Mouse (Mus musculus): ENCODE measurements around the gene Edn2. TPM values are rescaled to one million over a fixed set of nuclear protein-coding genes. Genes with fewer than 3 reads are reported as not detected.

Edn2 gene
- polyA plus RNA-seq, 1 experiment from 2014 or later = 0.14 TPM

GRCm38 (mm10) chr4:120215915-120216591 lies 55.0 kb downstream of the Edn2 start:
- Histone ChIP-seq H3K9ac (no peak overlapping the region), H3K4me3 (replicated peaks) (no peak overlapping the region), H3K9me3 (replicated peaks) (no peaks in the 10 kb centered on the region), H3K27ac (no peak overlapping the region), H3K4me2 (no peak overlapping the region), H3K27me3 (no peaks in the 10 kb centered on the region), H3K4me1 (0 out of 2 replicates have a peak, but pooled peaks cover 6% of the 10 kb centered on the region), H3K36me3 (no peaks in the 10 kb centered on the region)
- no peak for ATAC-seq (replicated peaks; ENCODE audit: low FRiP score)
- WGBS = 33% methylated on average over 10 of the region's 10 CpGs

GRCm38 (mm10) chr4:120216883-120217282 lies 55.9 kb downstream of the Edn2 start:
- no peak for ATAC-seq (replicated peaks; ENCODE audit: low FRiP score)
- Histone ChIP-seq H3K9ac (no peak overlapping the region), H3K4me2 (no peak overlapping the region), H3K36me3 (no peaks in the 10 kb centered on the region), H3K27ac (no peak overlapping the region), H3K4me3 (replicated peaks) (no peak overlapping the region), H3K4me1 (0 out of 2 replicates have a peak, but pooled peaks cover 6% of the 10 kb centered on the region), H3K9me3 (replicated peaks) (no peaks in the 10 kb centered on the region), H3K27me3 (no peaks in the 10 kb centered on the region)

Other genes with a start within 250 kb of the Edn2 start
- not detected in 2 replicates for gene AL607142.1, start 96.2 kb upstream of the Edn2 start, polyA plus RNA-seq (2015; fragmentation: Nextera tagmentation; extraction: Ambion mirVana)
- gene Foxo6, start 126.1 kb downstream of the Edn2 start, polyA plus RNA-seq (2015; fragmentation: Nextera tagmentation; extraction: Ambion mirVana) = 0.13 and 0.14 TPM in 2 replicates
- gene Scmh1, start 244.1 kb downstream of the Edn2 start, polyA plus RNA-seq (2015; fragmentation: Nextera tagmentation; extraction: Ambion mirVana) = 41.8 and 43.5 TPM in 2 replicates